Mouse (Mus musculus): ENCODE measurements at regions not wholly inside any gene's neighbourhood (a gene's known extent, or its start where the extent isn't known, plus 50 kb on each side); places are given as distances from the start of the nearest gene placed in this dataset.

DNA sequence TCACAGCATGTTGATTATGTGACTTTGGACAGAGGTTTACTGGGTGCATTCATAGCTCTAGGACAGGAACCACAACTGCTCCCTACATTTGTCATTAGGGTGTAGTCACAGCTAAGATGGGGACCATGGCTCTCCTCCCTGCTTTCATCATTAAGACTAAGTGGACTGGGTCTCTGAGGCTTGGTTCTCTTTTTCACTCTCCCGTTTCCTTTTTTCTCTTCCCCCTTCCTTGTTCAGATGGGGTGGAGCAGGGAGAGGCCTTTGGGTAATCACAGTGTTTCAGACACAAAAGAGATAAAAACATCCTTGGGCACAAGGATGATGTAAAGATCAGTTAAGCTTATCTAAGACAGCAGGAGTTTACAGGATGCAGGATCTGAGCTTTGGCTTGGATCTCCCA lies 144.8 kb downstream of the Efnb2 start:
- Histone ChIP-seq H3K27ac (ENCODE audit: insufficient read depth, low read length) (no peak overlapping the region), H3K9ac (ENCODE audit: low read depth, poor library complexity, severe bottlenecking) (no peak overlapping the region), H3K4me1 (ENCODE audit: control insufficient read depth, insufficient read depth, low read length) (no peaks in the 10 kb centered on the region), H3K9me3 (replicated peaks; ENCODE audit: control insufficient read depth, insufficient read depth, low read length, poor library complexity, severe bottlenecking) (no peaks in the 10 kb centered on the region; the same call in 1 of the 2 replicates), H3K27me3 (ENCODE audit: control insufficient read depth, insufficient read depth, low read length, poor library complexity, severe bottlenecking) (no peaks in the 10 kb centered on the region), H3K4me3 (ENCODE audit: low read depth, low read length) (no peak overlapping the region), H3K36me3 (ENCODE audit: control insufficient read depth, insufficient read depth, low read length, poor library complexity, severe bottlenecking) (no peaks in the 10 kb centered on the region)
- no peak for TF ChIP-seq POLR2A (IDR thresholded peaks at IDR 0.05; ENCODE audit: insufficient read depth, low read length)
- TF ChIP-seq CTCF (IDR thresholded peaks at IDR 0.05; ENCODE audit: low read depth, low read length) = no peak
- no peak for TF ChIP-seq EP300 (IDR thresholded peaks at IDR 0.05; ENCODE audit: insufficient read depth, low read depth, low read length)

DNA sequence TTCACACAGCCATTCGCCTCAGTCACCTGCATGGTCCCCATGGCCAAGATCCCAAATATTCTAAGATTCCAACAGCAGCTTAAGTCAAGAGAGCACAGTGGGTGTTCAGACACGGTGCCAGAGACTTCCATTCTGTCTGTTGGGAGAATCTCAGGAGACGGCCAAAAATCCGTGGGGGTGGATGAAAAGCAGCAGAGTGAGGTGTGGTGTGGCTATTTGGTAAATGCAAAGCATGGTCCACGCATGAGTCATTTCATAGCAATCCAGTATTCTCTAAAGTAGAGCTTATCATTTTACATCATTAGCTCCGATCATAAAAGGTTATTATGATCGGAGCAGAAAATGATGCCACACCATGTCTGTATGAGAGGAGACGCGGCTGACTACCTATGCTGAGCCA lies 161.1 kb downstream of the Efnb2 start:
- Histone ChIP-seq H3K4me1 (ENCODE audit: control insufficient read depth, insufficient read depth, low read length) (no peaks in the 10 kb centered on the region), H3K9ac (ENCODE audit: low read depth, poor library complexity, severe bottlenecking) (no peak overlapping the region), H3K4me3 (ENCODE audit: low read depth, low read length) (no peak overlapping the region), H3K27ac (ENCODE audit: insufficient read depth, low read length) (no peak overlapping the region), H3K36me3 (ENCODE audit: control insufficient read depth, insufficient read depth, low read length, poor library complexity, severe bottlenecking) (no peaks in the 10 kb centered on the region), H3K27me3 (ENCODE audit: control insufficient read depth, insufficient read depth, low read length, poor library complexity, severe bottlenecking) (no peaks in the 10 kb centered on the region), H3K9me3 (replicated peaks; ENCODE audit: control insufficient read depth, insufficient read depth, low read length, poor library complexity, severe bottlenecking) (no peaks in the 10 kb centered on the region)
- TF ChIP-seq POLR2A (IDR thresholded peaks at IDR 0.05; ENCODE audit: insufficient read depth, low read length) (no peak), EP300 (IDR thresholded peaks at IDR 0.05; ENCODE audit: insufficient read depth, low read depth, low read length) (no peak), CTCF (IDR thresholded peaks at IDR 0.05; ENCODE audit: low read depth, low read length) (no peak)

DNA sequence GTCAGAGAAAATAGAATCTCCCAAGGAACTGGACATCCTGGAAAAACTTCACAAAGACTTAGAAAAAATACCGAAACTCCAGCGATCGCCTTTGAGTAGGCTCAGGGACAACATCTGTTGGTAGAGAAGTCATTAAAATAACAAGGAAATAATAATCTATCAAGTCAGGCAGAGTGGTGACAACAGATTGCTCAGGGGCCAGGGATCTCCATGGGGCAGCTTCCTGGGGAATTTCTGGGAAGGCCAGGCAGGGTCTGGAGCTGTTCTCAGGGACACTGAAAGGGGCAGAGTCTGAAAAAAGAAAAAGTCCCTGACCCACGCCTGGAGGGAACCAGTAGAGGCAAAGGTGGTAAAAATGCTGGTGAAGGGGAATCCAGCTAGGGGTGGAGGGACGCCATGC lies 162.3 kb downstream of the Efnb2 start:
- Histone ChIP-seq H3K27me3 (ENCODE audit: control insufficient read depth, insufficient read depth, low read length, poor library complexity, severe bottlenecking) (no peaks in the 10 kb centered on the region), H3K4me3 (ENCODE audit: low read depth, low read length) (no peak overlapping the region), H3K36me3 (ENCODE audit: control insufficient read depth, insufficient read depth, low read length, poor library complexity, severe bottlenecking) (no peaks in the 10 kb centered on the region), H3K4me1 (ENCODE audit: control insufficient read depth, insufficient read depth, low read length) (no peaks in the 10 kb centered on the region), H3K9ac (ENCODE audit: low read depth, poor library complexity, severe bottlenecking) (no peak overlapping the region), H3K9me3 (replicated peaks; ENCODE audit: control insufficient read depth, insufficient read depth, low read length, poor library complexity, severe bottlenecking) (peaks cover 4% of the 10 kb centered on the region; the same call in 1 of the 2 replicates), H3K27ac (ENCODE audit: insufficient read depth, low read length) (no peak overlapping the region)
- TF ChIP-seq EP300 (IDR thresholded peaks at IDR 0.05; ENCODE audit: insufficient read depth, low read depth, low read length) = no peak
- no peak for TF ChIP-seq CTCF (IDR thresholded peaks at IDR 0.05; ENCODE audit: low read depth, low read length)
- no peak for TF ChIP-seq POLR2A (IDR thresholded peaks at IDR 0.05; ENCODE audit: insufficient read depth, low read length)

DNA sequence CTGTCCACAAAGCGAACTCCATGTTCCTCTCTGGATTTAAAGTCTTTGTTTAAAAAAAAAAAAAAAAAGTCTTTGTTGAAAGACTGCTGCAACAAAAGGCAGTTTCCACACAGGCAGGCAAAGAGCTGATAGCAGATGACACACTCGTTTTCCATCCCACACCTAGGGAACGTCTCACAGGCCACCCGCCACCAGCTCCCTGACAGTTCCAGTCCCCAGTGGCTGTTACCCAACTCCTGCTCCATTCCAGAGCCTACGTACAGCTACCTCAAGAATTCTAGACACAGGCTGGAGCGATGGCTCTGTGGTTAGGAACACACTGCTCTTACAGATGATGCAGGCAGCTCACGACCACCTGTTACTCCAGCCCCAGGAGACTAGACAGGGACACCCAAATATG lies 165.6 kb downstream of the Efnb2 start:
- TF ChIP-seq POLR2A (IDR thresholded peaks at IDR 0.05; ENCODE audit: insufficient read depth, low read length) (no peak), EP300 (IDR thresholded peaks at IDR 0.05; ENCODE audit: insufficient read depth, low read depth, low read length) (no peak), CTCF (IDR thresholded peaks at IDR 0.05; ENCODE audit: low read depth, low read length) (no peak)
- Histone ChIP-seq H3K4me1 (ENCODE audit: control insufficient read depth, insufficient read depth, low read length) (peaks cover 1% of the 10 kb centered on the region), H3K36me3 (ENCODE audit: control insufficient read depth, insufficient read depth, low read length, poor library complexity, severe bottlenecking) (no peaks in the 10 kb centered on the region), H3K9ac (ENCODE audit: low read depth, poor library complexity, severe bottlenecking) (no peak overlapping the region), H3K4me3 (ENCODE audit: low read depth, low read length) (no peak overlapping the region), H3K9me3 (replicated peaks; ENCODE audit: control insufficient read depth, insufficient read depth, low read length, poor library complexity, severe bottlenecking) (peaks cover 4% of the 10 kb centered on the region; the same call in 1 of the 2 replicates), H3K27ac (ENCODE audit: insufficient read depth, low read length) (no peak overlapping the region), H3K27me3 (ENCODE audit: control insufficient read depth, insufficient read depth, low read length, poor library complexity, severe bottlenecking) (no peaks in the 10 kb centered on the region)

DNA sequence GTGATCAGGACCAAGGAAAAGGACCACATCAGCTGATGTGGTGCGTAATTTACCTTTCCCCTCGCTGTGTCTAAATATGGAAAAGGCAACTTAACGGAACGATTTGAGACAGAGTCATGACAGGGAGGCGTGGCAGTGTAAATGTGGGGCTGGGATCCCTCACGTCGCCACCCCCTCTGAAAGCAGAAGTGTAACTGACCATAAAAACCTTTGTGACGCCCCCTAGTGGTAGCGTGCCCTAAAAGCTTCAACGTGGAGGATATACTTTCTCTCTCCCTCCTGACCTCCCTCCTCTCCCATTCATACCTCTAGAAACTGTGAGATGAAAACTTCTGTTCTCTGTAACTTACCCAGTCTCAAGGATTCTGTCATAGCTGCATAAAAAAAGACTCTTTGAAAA lies 166.8 kb downstream of the Efnb2 start:
- TF ChIP-seq EP300 (IDR thresholded peaks at IDR 0.05; ENCODE audit: insufficient read depth, low read depth, low read length) (no peak), POLR2A (IDR thresholded peaks at IDR 0.05; ENCODE audit: insufficient read depth, low read length) (no peak), CTCF (IDR thresholded peaks at IDR 0.05; ENCODE audit: low read depth, low read length) (no peak)
- H3K9me3 ChIP-seq (replicated peaks; ENCODE audit: control insufficient read depth, insufficient read depth, low read length, poor library complexity, severe bottlenecking) = peaks cover 4% of the 10 kb centered on the region; the same call in 1 of the 2 replicates
- H3K27me3 ChIP-seq (ENCODE audit: control insufficient read depth, insufficient read depth, low read length, poor library complexity, severe bottlenecking) = no peaks in the 10 kb centered on the region

DNA sequence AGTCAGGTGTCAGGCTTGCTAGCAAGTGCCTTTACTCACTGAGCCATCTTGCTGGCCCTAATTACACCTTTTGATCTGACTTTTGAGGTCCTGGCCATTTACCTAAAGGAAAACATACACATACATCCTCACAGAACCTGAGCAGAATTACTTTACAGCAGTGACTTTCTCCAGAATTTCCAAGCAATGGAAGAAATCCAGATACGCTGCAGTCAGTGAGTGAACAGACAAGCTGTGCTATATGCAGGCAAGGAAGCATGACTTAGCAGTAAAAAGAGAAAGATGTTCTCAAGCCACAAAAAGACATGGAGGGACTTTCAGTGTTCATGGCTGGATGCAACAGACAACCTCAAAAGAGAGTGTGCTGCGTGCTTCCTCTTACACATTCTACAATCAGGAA lies 169.1 kb downstream of the Efnb2 start:
- no peak overlapping the region for H3K9ac ChIP-seq (ENCODE audit: low read depth, poor library complexity, severe bottlenecking)
- H3K27ac ChIP-seq (ENCODE audit: insufficient read depth, low read length) = no peak overlapping the region
- no peaks in the 10 kb centered on the region for H3K36me3 ChIP-seq (ENCODE audit: control insufficient read depth, insufficient read depth, low read length, poor library complexity, severe bottlenecking)
- TF ChIP-seq CTCF (IDR thresholded peaks at IDR 0.05; ENCODE audit: low read depth, low read length) = no peak
- no peak for TF ChIP-seq POLR2A (IDR thresholded peaks at IDR 0.05; ENCODE audit: insufficient read depth, low read length)
- TF ChIP-seq EP300 (IDR thresholded peaks at IDR 0.05; ENCODE audit: insufficient read depth, low read depth, low read length) = no peak
- no peak overlapping the region for H3K4me3 ChIP-seq (ENCODE audit: low read depth, low read length)
- no peaks in the 10 kb centered on the region for H3K27me3 ChIP-seq (ENCODE audit: control insufficient read depth, insufficient read depth, low read length, poor library complexity, severe bottlenecking)
- peaks cover 5% of the 10 kb centered on the region for H3K4me1 ChIP-seq (ENCODE audit: control insufficient read depth, insufficient read depth, low read length)
- H3K9me3 ChIP-seq (replicated peaks; ENCODE audit: control insufficient read depth, insufficient read depth, low read length, poor library complexity, severe bottlenecking) = peaks cover 4% of the 10 kb centered on the region; the same call in 1 of the 2 replicates

More for the DNA sequence above, 166.8 kb downstream of the Efnb2 start:
- Histone ChIP-seq H3K4me3 (ENCODE audit: low read depth, low read length) (no peak overlapping the region), H3K36me3 (ENCODE audit: control insufficient read depth, insufficient read depth, low read length, poor library complexity, severe bottlenecking) (no peaks in the 10 kb centered on the region), H3K4me1 (ENCODE audit: control insufficient read depth, insufficient read depth, low read length) (peaks cover 3% of the 10 kb centered on the region), H3K27ac (ENCODE audit: insufficient read depth, low read length) (no peak overlapping the region), H3K9ac (ENCODE audit: low read depth, poor library complexity, severe bottlenecking) (no peak overlapping the region)
